In genomic region chr12:17266673-17266990, GRCm38 (mm10) we compare ENCODE assay signal across 8 mouse cellular contexts. TPM values are rescaled to one million over a fixed set of nuclear protein-coding genes. Genes with fewer than 3 reads are reported as not detected.
A peak's percentile ranks its signal among the peaks of the same experiment; 100 is the strongest.
DNase-seq lines count a peak whose midpoint lies in the region; ATAC-seq lines count a peak whose summit lies in the region.

No protein-coding gene starts in this region.

- H3K4me1 ChIP-seq in limb, embryonic 12.5 days (replicated peaks) = peaks cover 18% of the 10 kb centered on the region
- H3K4me1 ChIP-seq in stomach, embryonic 14.5 days (ENCODE audit: control insufficient read depth, insufficient read depth, low read length) = peaks cover 16% of the 10 kb centered on the region; the same call in 1 of the 2 replicates

- H3K36me3 ChIP-seq in limb, embryonic 12.5 days = peaks cover 32% of the 10 kb centered on the region
- peaks cover 17% of the 10 kb centered on the region for H3K36me3 ChIP-seq in stomach, embryonic 14.5 days (ENCODE audit: control insufficient read depth, insufficient read depth, low read length)

- H3K4me2 ChIP-seq in limb, embryonic 12.5 days = peak overlapping the region; percentile 61
- H3K4me2 ChIP-seq in stomach, embryonic 14.5 days (replicated peaks; ENCODE audit: low read depth, low read length) = peak overlapping the region; percentile 61

- 0% methylated on average over 21 of the region's 21 CpGs for WGBS in limb, embryonic 12.5 days
- 0% methylated on average over 20 of the region's 21 CpGs for WGBS in stomach, embryonic 14.5 days

- peak; percentile 61; the same call in 1 of the 2 replicates for ATAC-seq in cerebellum, adult (ENCODE audit: insufficient number of reproducible peaks, low FRiP score, low TSS enrichment)
- ATAC-seq in limb, embryonic 12.5 days (ENCODE audit: insufficient number of reproducible peaks, insufficient read depth, low FRiP score, low TSS enrichment, low read depth) = peak; percentile 84; the same call in 1 of the 2 replicates
- ATAC-seq in stomach, embryonic 14.5 days (ENCODE audit: insufficient number of reproducible peaks, insufficient read depth, low FRiP score, low read depth) = no peak

- H3K27ac ChIP-seq in limb, embryonic 12.5 days = peak overlapping the region; percentile 84
- peak overlapping the region; percentile 59 for H3K27ac ChIP-seq in stomach, embryonic 14.5 days (ENCODE audit: low read length)

- peak overlapping the region; percentile 87 for H3K9ac ChIP-seq in limb, embryonic 12.5 days (replicated peaks)
- peak overlapping the region; percentile 88 for H3K9ac ChIP-seq in stomach, embryonic 14.5 days (replicated peaks; ENCODE audit: low read depth, low read length)

- peak overlapping the region; percentile 91 for H3K4me3 ChIP-seq in limb, embryonic 12.5 days (replicated peaks)
- H3K4me3 ChIP-seq in stomach, embryonic 14.5 days (ENCODE audit: low read depth, low read length) = peak overlapping the region; percentile 94

- no peaks in the 10 kb centered on the region for H3K27me3 ChIP-seq in limb, embryonic 12.5 days
- no peaks in the 10 kb centered on the region for H3K27me3 ChIP-seq in stomach, embryonic 14.5 days (ENCODE audit: control insufficient read depth, insufficient read depth, low read length)

- DNase-seq in cerebellum, postnatal 36 days = no peak
- peak; percentile 5 for DNase-seq in spleen, adult 12 weeks (ENCODE audit: low spot score)
- DNase-seq in spleen, postnatal 14 days (ENCODE audit: low spot score in 2 of 2) = no peak
- no peak for DNase-seq in c-Kit-positive CD71-positive TER-119-positive erythroid progenitor cells, embryonic 14.5 days (ENCODE audit: low spot score)
- no peak for DNase-seq in ovary, postnatal 14 days (ENCODE audit: low spot score)

- H3K9me3 ChIP-seq in limb, embryonic 12.5 days = no peaks in the 10 kb centered on the region
- H3K9me3 ChIP-seq in stomach, embryonic 14.5 days (ENCODE audit: control insufficient read depth, low read depth, low read length) = no peaks in the 10 kb centered on the region

RNA-seq across cellular contexts. Expression of gene Pdia6, which starts 0.3 kb away (rescaled TPM):
- 582 and 622 TPM in 2 replicates for polyA plus RNA-seq in limb, embryonic 12.5 days (2016; fragmentation: Nextera tagmentation; extraction: Ambion mirVana)
- 502 and 548 TPM in 2 replicates for polyA plus RNA-seq in stomach, embryonic 14.5 days (2014; fragmentation: Nextera tagmentation; extraction: Ambion mirVana)
